Mouse (Mus musculus): ENCODE data around the gene St13.

The St13 gene

DNA sequence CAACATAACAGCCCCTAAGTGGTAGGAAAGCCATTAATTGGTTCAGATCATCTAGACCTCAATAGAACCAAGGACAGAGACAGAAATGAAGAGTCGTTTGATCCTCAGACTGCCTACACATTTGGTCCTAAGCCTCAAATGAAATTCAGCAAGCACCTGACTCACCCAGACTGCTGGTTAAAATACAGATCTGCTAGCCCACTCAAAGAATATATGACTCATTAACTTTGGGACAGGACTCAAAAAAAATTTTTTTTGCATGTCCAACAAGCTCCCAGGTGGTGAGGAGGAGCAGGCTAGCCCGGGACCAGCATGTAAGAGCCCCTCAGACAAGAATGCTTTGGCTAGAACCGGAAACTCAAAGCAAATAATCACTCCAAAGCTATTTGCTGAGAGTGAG lies 79.7 kb downstream of the St13 start:
- DNase-seq (ENCODE audit: low read depth, low spot score), result no peak

DNA sequence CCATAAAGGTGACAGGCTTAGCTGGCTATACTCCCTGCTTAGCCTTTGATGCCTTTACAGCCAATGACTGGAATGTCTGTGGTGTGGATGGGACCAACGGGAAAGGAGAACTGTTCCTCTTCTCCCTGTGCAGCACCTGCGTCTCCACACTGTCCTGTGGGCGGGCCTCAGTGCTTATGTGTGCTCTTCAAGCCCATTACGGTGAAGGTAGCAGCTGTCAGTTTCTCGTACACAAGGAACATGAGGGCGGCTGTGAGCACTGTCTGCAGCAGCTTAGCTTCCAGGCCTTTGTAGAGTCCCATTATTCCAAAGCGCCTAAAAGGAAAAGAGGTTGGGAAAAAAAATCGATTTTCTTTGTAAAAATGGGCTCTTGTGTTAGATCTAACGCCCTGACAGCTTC lies 80.4 kb downstream of the St13 start:
- DNase-seq (ENCODE audit: low read depth, low spot score), result no peak

DNA sequence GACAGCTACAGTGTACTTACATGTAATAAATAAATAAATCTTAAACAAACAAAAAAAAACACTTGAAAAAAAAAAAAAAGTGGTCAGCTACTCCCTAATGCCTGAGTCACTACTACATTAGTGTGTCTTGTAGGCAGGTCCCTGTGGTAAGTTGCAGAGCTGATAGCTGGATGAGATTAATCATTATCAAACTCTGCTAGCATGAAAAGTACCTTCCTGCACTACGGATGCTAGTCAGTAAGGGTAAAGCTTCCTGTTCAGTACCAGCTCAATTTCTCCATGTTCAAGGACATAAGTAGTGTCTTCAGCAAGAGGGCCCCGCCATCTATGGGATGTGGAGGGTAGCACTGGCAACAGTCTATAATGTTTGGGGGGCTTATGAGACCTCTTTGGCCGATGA lies 85.9 kb downstream of the St13 start:
- DNase-seq (ENCODE audit: low read depth, low spot score), result no peak

Data from skeletal muscle tissue, adult 2 months (tissue).